Mouse (Mus musculus) liver, postnatal 0 days (tissue): ENCODE results near the gene Hsdl1. TPM values are rescaled to one million over a fixed set of nuclear protein-coding genes. Genes with fewer than 3 reads are reported as not detected.

Experiments used
- ATAC-seq: fragments of 200-750 bp; cut with Nextera tagmentation; 2 replicates; pipeline ENCODE4 v1.8.0; 2017; ENCODE audit warnings: mild to moderate bottlenecking, moderate library complexity
- DNase-seq: peaks from one replicate; pipeline ENCODE4 v3.0.0-alpha.2; 2016
- H3K27ac ChIP-seq: fragments of 300-500 bp; sonication (generic); 2 replicates; pipeline ENCODE4 v1.5.1; 2014; ENCODE audit warnings: antibody characterized with exemption, moderate library complexity, mild to moderate bottlenecking, low read depth
- H3K27me3 ChIP-seq: fragments of 300-500 bp; sonication (generic); 2 replicates; pipeline ENCODE4 v1.6.1; 2014; ENCODE audit warnings: low read length, control low read depth, mixed read lengths; ENCODE audit not compliant: insufficient read depth
- H3K36me3 ChIP-seq: fragments of 300-500 bp; sonication (generic); replicated peaks from 2 replicates; pipeline ENCODE4 v1.6.1; 2014; ENCODE audit warnings: mild to moderate bottlenecking, control low read depth, low read length, moderate library complexity, mixed read lengths; ENCODE audit not compliant: insufficient read depth
- H3K4me1 ChIP-seq: fragments of 300-500 bp; sonication (generic); 2 replicates; pipeline ENCODE4 v1.6.1; 2014; ENCODE audit warnings: antibody characterized with exemption, mild to moderate bottlenecking, control low read depth; ENCODE audit not compliant: insufficient read depth
- H3K4me2 ChIP-seq: fragments of 300-500 bp; sonication (generic); 2 replicates; pipeline ENCODE4 v1.6.1; 2014; ENCODE audit warnings: low read depth, mild to moderate bottlenecking, low read length, moderate library complexity, mixed read lengths
- H3K4me3 ChIP-seq: fragments of 300-500 bp; sonication (generic); 2 replicates; pipeline ENCODE4 v1.5.1; 2014; ENCODE audit warnings: low read depth, low read length
- H3K9ac ChIP-seq: fragments of 300-500 bp; sonication (generic); replicated peaks from 2 replicates; pipeline ENCODE4 v1.6.1; 2014; ENCODE audit warnings: mild to moderate bottlenecking, moderate library complexity
- H3K9me3 ChIP-seq: fragments of 300-500 bp; sonication (generic); 2 replicates; pipeline ENCODE4 v1.6.1; 2016; ENCODE audit warnings: mild to moderate bottlenecking, control low read depth, low read length, mixed read lengths
- CTCF ChIP-seq: sonication (generic); IDR thresholded peaks from 2 replicates; pipeline ENCODE4 v1.5.1; 2016; ENCODE audit warnings: antibody characterized with exemption, low read depth
- EP300 ChIP-seq: IDR thresholded peaks from 2 replicates; pipeline ENCODE4 v1.6.1; 2016; ENCODE audit warnings: antibody characterized with exemption, low read depth, mild to moderate bottlenecking
- WGBS: fragments of 180-500 bp; shearing (Covaris S2); extraction: QIAGEN DNeasy Blood & Tissue Kit; methylation state at CpG from one replicate; pipeline ENCODE4 v1.1.7; 2014; ENCODE audit not compliant: insufficient replicate concordance; 5-methylcytosine and 5-hydroxymethylcytosine counted together
- polyA plus RNA-seq: library from polyadenylated mRNA; unstranded; fragments of >200 nt; fragmentation: Nextera tagmentation; extraction: Ambion mirVana; gene quantifications from 2 replicates; pipeline ENCODE4 v1.2.1, GENCODE M21; 2015

The Hsdl1 gene
- polyA plus RNA-seq, 1 experiment from 2014 or later: 12.5 TPM

DNA sequence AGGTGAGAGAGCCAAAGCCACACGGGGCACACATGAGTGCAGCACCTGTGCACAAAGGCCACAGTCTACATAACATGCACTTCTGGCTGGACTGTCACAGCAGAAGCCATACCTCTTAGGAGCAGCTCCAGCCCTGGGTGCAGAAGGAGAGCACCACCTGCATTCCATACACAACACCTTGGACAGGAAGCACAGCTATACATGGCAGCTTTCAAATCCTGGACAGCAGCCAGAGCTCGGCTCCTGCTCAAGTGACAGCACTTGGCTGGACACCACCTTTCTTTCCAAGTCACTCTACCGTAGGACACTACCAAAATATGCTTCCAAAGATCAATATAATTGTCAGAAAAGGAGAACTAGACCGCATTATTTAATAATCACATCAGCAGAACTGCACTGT, 61.6 kb downstream of the Hsdl1 start:
- H3K27me3 ChIP-seq: no peaks in the 10 kb centered on the region
- DNase-seq (no peak), ATAC-seq (no peak)
- no peak overlapping the region for H3K4me3 ChIP-seq
- TF ChIP-seq EP300: no peak
- TF ChIP-seq CTCF: no peak
- H3K36me3 ChIP-seq: peaks cover 84% of the 10 kb centered on the region
- no peak overlapping the region for H3K4me2 ChIP-seq
- no peak overlapping the region for H3K9ac ChIP-seq
- 85% methylated on average over 4 of the region's 4 CpGs for WGBS
- H3K9me3 ChIP-seq: no peaks in the 10 kb centered on the region
- H3K4me1 ChIP-seq: no peaks in the 10 kb centered on the region
- no peak overlapping the region for H3K27ac ChIP-seq

Other genes with a start within 250 kb of the Hsdl1 start
- gene Hsbp1, start 230.7 kb downstream of the Hsdl1 start, polyA plus RNA-seq: 101 and 104 TPM in 2 replicates
- 37.0 and 44.4 TPM in 2 replicates for gene Mlycd, start 180.3 kb downstream of the Hsdl1 start, polyA plus RNA-seq
- 138 and 168 TPM in 2 replicates for gene Osgin1, start 141.1 kb downstream of the Hsdl1 start, polyA plus RNA-seq
- gene Necab2, start 128.5 kb downstream of the Hsdl1 start, polyA plus RNA-seq: 0.14 TPM in 1 of 2 replicates, not detected in the other
- not detected in 2 replicates for gene Slc38a8, start 73.5 kb downstream of the Hsdl1 start, polyA plus RNA-seq
- 17.3 and 20.1 TPM in 2 replicates for gene Mbtps1, start 16.4 kb downstream of the Hsdl1 start, polyA plus RNA-seq
- 0.07 TPM in 1 of 2 replicates, not detected in the other for gene Dnaaf1, start 52 bp upstream of the Hsdl1 start, polyA plus RNA-seq
- 2.4 and 2.7 TPM in 2 replicates for gene Taf1c, start 30.0 kb upstream of the Hsdl1 start, polyA plus RNA-seq
- gene Adad2, start 37.6 kb upstream of the Hsdl1 start, polyA plus RNA-seq: not detected in 2 replicates
- gene Kcng4, start 60.5 kb upstream of the Hsdl1 start, polyA plus RNA-seq: not detected in 2 replicates
- gene Wfdc1, start 91.2 kb upstream of the Hsdl1 start, polyA plus RNA-seq: 6.0 and 7.2 TPM in 2 replicates
- 0.05 and 0.14 TPM in 2 replicates for gene Atp2c2, start 124.8 kb upstream of the Hsdl1 start, polyA plus RNA-seq
- gene Tldc1, start 203.2 kb upstream of the Hsdl1 start, polyA plus RNA-seq: 4.3 and 4.6 TPM in 2 replicates